14 mouse cellular contexts compared by ENCODE assay signal in the genomic region with DNA sequence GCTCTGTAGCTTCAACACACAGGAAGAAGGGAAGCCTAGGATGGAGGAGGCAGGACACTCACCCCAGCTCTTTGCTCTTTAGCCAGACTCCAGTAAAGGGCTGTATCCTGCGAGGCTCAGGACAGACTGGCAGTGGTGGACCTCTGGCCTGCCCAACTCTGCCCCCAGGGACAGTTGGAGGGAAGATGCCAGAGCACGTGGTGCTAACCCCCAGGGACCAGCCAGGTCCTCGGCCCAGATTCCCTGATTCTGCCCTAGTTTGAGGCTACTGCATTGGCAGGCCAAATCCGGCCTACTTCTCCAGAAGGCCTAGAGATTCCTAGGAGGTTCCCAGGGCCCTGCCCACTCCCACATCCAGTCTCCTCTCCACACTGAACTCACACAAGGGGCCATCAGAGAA.
"Had no signal": no experiment of that assay in that cellular context is flagged by ENCODE, and none has a peak within 500 bp of the region (broad histone marks: within the 10 kb centered on the region; RNA-seq: fewer than 3 reads in every experiment).

No protein-coding gene starts in this region.

- H3K9me3 ChIP-seq: limb, embryonic 15.5 days; liver, embryonic 12.5 days; midbrain, embryonic 15.5 days; neural tube, embryonic 12.5 days had no signal

- H3K27me3 ChIP-seq: midbrain, embryonic 15.5 days; neural tube, embryonic 12.5 days had no signal

- H3K4me1 ChIP-seq: limb, embryonic 15.5 days; liver, embryonic 12.5 days; megakaryocyte, embryonic 14.5 days had no signal

- DNase-seq: kidney, postnatal 10 days; kidney, postnatal 4 days; lung, embryonic 14.5 days; lung, postnatal 10 days; right cerebral cortex, postnatal 14 days; thymus, postnatal 4 days had no signal

- H3K36me3 ChIP-seq: limb, embryonic 15.5 days; liver, embryonic 12.5 days; midbrain, embryonic 15.5 days; neural tube, embryonic 12.5 days had no signal

- H3K27ac ChIP-seq: layer of hippocampus, adult 2 months; limb, embryonic 15.5 days; liver, embryonic 12.5 days; macrophage; midbrain, embryonic 15.5 days; neural tube, embryonic 12.5 days; stomach, postnatal 0 days had no signal

- H3K4me3 ChIP-seq: layer of hippocampus, adult 2 months; limb, embryonic 15.5 days; liver, embryonic 12.5 days; megakaryocyte, embryonic 14.5 days; midbrain, embryonic 15.5 days; neural tube, embryonic 12.5 days had no signal
